In the genomic region with DNA sequence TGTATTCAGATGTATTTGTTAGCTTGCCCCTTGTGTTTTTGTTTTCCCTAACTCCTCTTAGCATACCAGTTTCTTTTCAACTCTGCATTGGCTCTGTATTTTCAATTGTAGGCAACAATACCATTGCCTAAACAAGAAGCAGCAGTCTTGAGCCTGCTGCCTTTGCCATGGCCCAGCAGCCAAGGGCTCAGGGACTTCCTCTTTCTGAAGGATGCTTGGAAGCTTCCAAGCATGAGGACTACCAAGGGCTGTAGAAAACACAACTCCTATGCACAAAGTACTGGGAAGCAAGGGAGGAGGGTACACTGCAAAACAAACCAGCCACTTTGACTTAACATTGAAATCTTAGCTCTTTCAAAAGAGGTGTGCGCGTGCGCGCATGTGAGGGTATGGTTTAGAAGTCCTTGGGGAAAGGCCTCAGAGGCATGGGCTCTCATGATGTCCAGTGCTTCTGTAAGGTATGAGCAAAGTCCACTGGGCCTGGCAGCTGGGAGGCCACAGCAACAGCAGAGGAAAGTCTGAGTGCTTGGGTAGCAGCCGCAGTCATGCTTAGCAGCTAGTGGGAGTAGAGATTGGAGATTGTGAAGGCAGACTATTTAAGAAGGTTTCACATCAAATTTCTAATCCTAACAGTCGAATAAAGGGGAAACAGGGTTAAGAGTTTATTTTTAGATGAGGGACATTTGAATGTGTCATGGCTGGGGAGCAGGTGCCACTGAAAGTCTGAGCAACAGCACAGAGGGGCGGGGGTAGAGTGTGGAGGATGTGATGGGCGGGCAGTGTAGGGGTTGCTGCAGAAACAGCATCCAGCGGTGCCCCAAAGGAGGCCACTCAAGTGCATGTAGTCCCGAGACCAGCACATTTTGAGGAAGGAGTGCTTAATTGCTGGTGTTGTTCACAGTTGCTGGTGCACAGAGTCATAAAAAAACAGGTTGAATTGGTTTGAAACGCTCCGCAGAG, we compare ENCODE assay signal across 17 mouse cellular contexts. TPM values are rescaled to one million over a fixed set of nuclear protein-coding genes. Genes with fewer than 3 reads are reported as not detected.
DNase-seq lines count a peak whose midpoint lies in the region; ATAC-seq and TF ChIP-seq lines count a peak whose summit lies in the region.
"Had no signal": no experiment of that assay in that cellular context is flagged by ENCODE, and none has a peak within 500 bp of the region (broad histone marks: within the 10 kb centered on the region; RNA-seq: fewer than 3 reads in every experiment).

No protein-coding gene starts in this region.

- 70% methylated on average over 12 of the region's 12 CpGs for WGBS in olfactory bulb, adult 2 months
- WGBS in hindbrain, embryonic 12.5 days = 93% methylated on average over 12 of the region's 12 CpGs

- DNase-seq in kidney, adult 9 months = peak; percentile 5
- no peak for DNase-seq in kidney, postnatal 4 days
- DNase-seq in A20 (ENCODE audit: low read depth, low spot score) = peak; percentile 89
- DNase-seq in brain, adult 2 months (ENCODE audit: low read depth, low spot score) = peak; percentile 49
- no peak for DNase-seq in heart, postnatal 14 days
- DNase-seq in left cerebral cortex, adult 8-10 months (ENCODE audit: low spot score in 2 of 2) = no peak
- DNase-seq: adrenal gland, postnatal 25 days; cerebellum, adult 11-12 months; gastrocnemius, postnatal 10 days; kidney, postnatal 25 days; midbrain, embryonic 14.5 days; right cerebral cortex, postnatal 4 days had no signal

- H3K36me3 ChIP-seq in hindbrain, embryonic 12.5 days = no peaks in the 10 kb centered on the region
- H3K36me3 ChIP-seq: forebrain, embryonic 12.5 days; limb, embryonic 10.5 days had no signal

- no peak overlapping the region for H3K9ac ChIP-seq in hindbrain, embryonic 12.5 days
- H3K9ac ChIP-seq: forebrain, embryonic 12.5 days had no signal

- no peak for TF ChIP-seq POLR2A in olfactory bulb, adult 2 months (IDR thresholded peaks at IDR 0.05; ENCODE audit: insufficient read depth, low read depth, low read length)

- no peak for TF ChIP-seq CTCF in olfactory bulb, adult 2 months (IDR thresholded peaks at IDR 0.05; ENCODE audit: insufficient read depth, low read depth, low read length)

- H3K4me1 ChIP-seq in olfactory bulb, adult 2 months (ENCODE audit: control insufficient read depth, insufficient read depth, low read length) = peaks cover 5% of the 10 kb centered on the region
- H3K4me1 ChIP-seq in hindbrain, embryonic 12.5 days = no peaks in the 10 kb centered on the region
- H3K4me1 ChIP-seq: forebrain, embryonic 12.5 days had no signal

- no peak overlapping the region for H3K4me3 ChIP-seq in olfactory bulb, adult 2 months (ENCODE audit: insufficient read depth, low read depth, low read length)
- no peak overlapping the region for H3K4me3 ChIP-seq in hindbrain, embryonic 12.5 days
- H3K4me3 ChIP-seq: forebrain, embryonic 12.5 days; limb, embryonic 10.5 days had no signal

- no peak overlapping the region for H3K4me2 ChIP-seq in hindbrain, embryonic 12.5 days (replicated peaks)
- H3K4me2 ChIP-seq: forebrain, embryonic 12.5 days had no signal

- ATAC-seq in hindbrain, embryonic 12.5 days (ENCODE audit: low FRiP score) = no peak
- ATAC-seq: Patski had no signal

- no peaks in the 10 kb centered on the region for H3K9me3 ChIP-seq in hindbrain, embryonic 12.5 days (replicated peaks)
- H3K9me3 ChIP-seq: forebrain, embryonic 12.5 days; limb, embryonic 10.5 days had no signal

- H3K27ac ChIP-seq in olfactory bulb, adult 2 months (ENCODE audit: insufficient read depth, low read depth, low read length) = peak overlapping the region; percentile 6; the same call in 1 of the 2 replicates
- H3K27ac ChIP-seq in hindbrain, embryonic 12.5 days = no peak overlapping the region
- H3K27ac ChIP-seq: forebrain, embryonic 12.5 days; limb, embryonic 10.5 days had no signal

- H3K27me3 ChIP-seq in hindbrain, embryonic 12.5 days = no peaks in the 10 kb centered on the region
- H3K27me3 ChIP-seq: forebrain, embryonic 12.5 days; Patski had no signal

- intact Hi-C loops in heart, postnatal 14 days (cut with DNase I) = loop anchor here (10.0 kb wide), 1 partner anchor 761 kb away; no protein-coding TSS in a partner anchor

RNA-seq across cellular contexts. Expression of a gene that starts 39.1 kb away (rescaled TPM):
- 241 and 242 TPM in 2 replicates for polyA plus RNA-seq in olfactory bulb, adult 2 months (2012; ENCODE audit: insufficient read depth, insufficient read length, low replicate concordance, missing spikeins)
- 1.4 and 1.6 TPM in 2 replicates for polyA plus RNA-seq in hindbrain, embryonic 12.5 days (2016; fragmentation: Nextera tagmentation; extraction: Ambion mirVana)
- total RNA-seq in heart, postnatal 14 days (2021) = 1 to 10 TPM in 1 of 2 experiments, under 1 TPM in 1; 0.69 to 6.2 TPM
- total RNA-seq in left cerebral cortex, adult 8-10 months (2022) = 100 to 1,000 TPM; 303 to 368 (median 336) TPM
- polyA plus RNA-seq: Patski had no signal

RNA-seq across cellular contexts. Expression of a gene that starts 54.1 kb away (rescaled TPM):
- not detected in 2 replicates for polyA plus RNA-seq in olfactory bulb, adult 2 months (2012; ENCODE audit: insufficient read depth, insufficient read length, low replicate concordance, missing spikeins)
- polyA plus RNA-seq in hindbrain, embryonic 12.5 days (2016; fragmentation: Nextera tagmentation; extraction: Ambion mirVana) = 14.7 and 18.2 TPM in 2 replicates
- 10 to 100 TPM; 20.1 to 20.7 TPM for total RNA-seq in heart, postnatal 14 days (2021)
- total RNA-seq in left cerebral cortex, adult 8-10 months (2022) = 10 to 100 TPM; 47.7 to 55.1 (median 48.9) TPM

Comparison
In these comparisons a context has a peak if more than half of its experiments do, and no peak if none do; other contexts are left out.
1. DNase-seq: peak in kidney, adult 9 months (single experiment), A20 (single experiment) and brain, adult 2 months (single experiment); none in kidney, postnatal 4 days (0 of 2), heart, postnatal 14 days (0 of 2) and left cerebral cortex, adult 8-10 months (0 of 2).
2. RNA of a gene that starts 39.1 kb away (total RNA-seq): 303 to 368 TPM in left cerebral cortex, adult 8-10 months; 0.69 to 6.2 TPM in heart, postnatal 14 days; every median in the first group is over 10 times any median in the second.